Mouse (Mus musculus): ENCODE measurements around the gene Gm12790.
A peak's percentile ranks its signal among the peaks of the same experiment; 100 is the strongest.
"Not testable (repeated sequence)": the region's sequence is repeated elsewhere in the genome, so short reads cannot be mapped to it uniquely, and the experiment has no call there.

The Gm12790 gene

GRCm38 (mm10) chr4:101980949-101981348 lies at the start of gene Gm12790:
Gene Gm12790 (minus strand): TSS chr4:101981049.
- not testable (repeated sequence) for ATAC-seq (ENCODE audit: insufficient number of reproducible peaks, low FRiP score, low TSS enrichment)

- ATAC-seq (ENCODE audit: insufficient number of reproducible peaks, low FRiP score, low TSS enrichment): no peak
Observed at GRCm38 (mm10) chr4:102026619-102027018, 45.8 kb upstream of the Gm12790 start.

GRCm38 (mm10) chr4:101998267-101998922 lies 17.5 kb upstream of the Gm12790 start:
- peak; percentile 84 for ATAC-seq (ENCODE audit: insufficient number of reproducible peaks, low FRiP score, low TSS enrichment)

GRCm38 (mm10) chr4:101997426-101997825 lies 16.6 kb upstream of the Gm12790 start:
- ATAC-seq (ENCODE audit: insufficient number of reproducible peaks, low FRiP score, low TSS enrichment): no peak

GRCm38 (mm10) chr4:101986326-101986725 lies 5.5 kb upstream of the Gm12790 start, which contains the start of gene Gm12789:
Gene Gm12789 (plus strand): TSS chr4:101986626.
- ATAC-seq (ENCODE audit: insufficient number of reproducible peaks, low FRiP score, low TSS enrichment): not testable (repeated sequence)

- ATAC-seq (ENCODE audit: insufficient number of reproducible peaks, low FRiP score, low TSS enrichment): no peak
Observed at GRCm38 (mm10) chr4:101985678-101986077, 4.8 kb upstream of the Gm12790 start.

GRCm38 (mm10) chr4:101940107-101940506 lies 40.7 kb downstream of the Gm12790 start, which contains the start of gene Gm12794:
Gene Gm12794 (plus strand): TSS chr4:101940407.
- ATAC-seq (ENCODE audit: insufficient number of reproducible peaks, low FRiP score, low TSS enrichment): not testable (repeated sequence)

All from cerebellum, adult (tissue).